Mouse (Mus musculus) limb, embryonic 14.5 days (tissue): ENCODE results near the gene Dhrs3. TPM values are rescaled to one million over a fixed set of nuclear protein-coding genes. Genes with fewer than 3 reads are reported as not detected.

Experiments used
- ATAC-seq: fragments of 200-750 bp; cut with Nextera tagmentation; 2 replicates; pipeline ENCODE4 v1.8.0; 2017; ENCODE audit warnings: low read depth, moderate number of reproducible peaks, moderate TSS enrichment; ENCODE audit not compliant: low FRiP score
- DNase-seq: peaks from one replicate; pipeline ENCODE4 v3.0.0-alpha.2; 2015; ENCODE audit warnings: low spot score
- H3K27ac ChIP-seq: fragments of 300-500 bp; sonication (generic); replicated peaks from 2 replicates; pipeline ENCODE4 v1.5.1; 2014; ENCODE audit warnings: low read depth, mild to moderate bottlenecking, low read length, moderate library complexity, mixed read lengths
- H3K27me3 ChIP-seq: fragments of 300-500 bp; sonication (generic); 2 replicates; pipeline ENCODE4 v1.6.1; 2014; ENCODE audit warnings: low read length, mixed read lengths; ENCODE audit not compliant: control insufficient read depth, insufficient read depth
- H3K36me3 ChIP-seq: fragments of 300-500 bp; sonication (generic); 2 replicates; pipeline ENCODE4 v1.6.1; 2014; ENCODE audit warnings: mild to moderate bottlenecking, low read length, moderate library complexity, mixed read lengths; ENCODE audit not compliant: control insufficient read depth, insufficient read depth
- H3K4me1 ChIP-seq: fragments of 300-500 bp; sonication (generic); 2 replicates; pipeline ENCODE4 v1.6.1; 2014; ENCODE audit warnings: antibody characterized with exemption, low read length, mixed read lengths; ENCODE audit not compliant: control insufficient read depth, insufficient read depth
- H3K4me2 ChIP-seq: fragments of 300-500 bp; sonication (generic); replicated peaks from 2 replicates; pipeline ENCODE4 v1.6.1; 2014; ENCODE audit warnings: low read depth, mild to moderate bottlenecking, low read length, moderate library complexity; ENCODE audit not compliant: severe bottlenecking
- H3K4me3 ChIP-seq: fragments of 300-500 bp; sonication (generic); replicated peaks from 2 replicates; pipeline ENCODE4 v1.5.1; 2014; ENCODE audit warnings: low read length
- H3K9ac ChIP-seq: fragments of 300-500 bp; sonication (generic); 2 replicates; pipeline ENCODE4 v1.6.1; 2014; ENCODE audit warnings: mild to moderate bottlenecking, low read depth, low read length, moderate library complexity; ENCODE audit not compliant: severe bottlenecking
- H3K9me3 ChIP-seq: fragments of 300-500 bp; sonication (generic); 2 replicates; pipeline ENCODE4 v1.6.1; 2016; ENCODE audit warnings: low read length; ENCODE audit not compliant: control insufficient read depth
- POLR2A ChIP-seq: fragments of 200-500 bp; IDR thresholded peaks from 2 replicates; pipeline ENCODE4 v1.8.0; 2012; ENCODE audit warnings: inconsistent platforms, mild to moderate bottlenecking, moderate library complexity, borderline replicate concordance; ENCODE audit not compliant: insufficient read depth, insufficient read length; ENCODE audit errors: extremely low read depth
- whole genome bisulfite sequencing: fragments of 180-500 bp; shearing (Covaris S2); extraction: QIAGEN DNeasy Blood & Tissue Kit; methylation state at CpG from one replicate; pipeline ENCODE4 v1.1.7; 2014; 5-methylcytosine and 5-hydroxymethylcytosine counted together
- polyA plus RNA-seq, 2 experiments: library from polyadenylated mRNA; depleted of rRNA in 1 of 2; stranded (reverse) in 1 of 2; unstranded in 1 of 2; fragments of >200 nt; fragmentation: Nextera tagmentation in 1 of 2; extraction: Ambion mirVana in 1 of 2; gene quantifications; 2 replicates each; pipeline versions ENCODE4 v1.2.1 to v1.2.3; 2012 to 2014

Dhrs3 gene
- polyA plus RNA-seq, 2 experiments: 69.7 to 121 TPM

GRCm38 (mm10) chr4:144875576-144876093 lies 17.0 kb upstream of the Dhrs3 start:
- Histone ChIP-seq H3K4me2 (no peak overlapping the region), H3K27me3 (no peaks in the 10 kb centered on the region), H3K36me3 (no peaks in the 10 kb centered on the region), H3K4me1 (peaks cover 3% of the 10 kb centered on the region; the same call in 1 of the 2 replicates), H3K9ac (no peak overlapping the region), H3K27ac (no peak overlapping the region), H3K4me3 (no peak overlapping the region), H3K9me3 (no peaks in the 10 kb centered on the region)
- no peak for TF ChIP-seq POLR2A
- ATAC-seq: no peak
- 72% methylated on average over 2 of the region's 2 CpGs for WGBS
- DNase-seq: no peak

- Histone ChIP-seq H3K4me3 (no peak overlapping the region), H3K4me1 (peaks cover 18% of the 10 kb centered on the region), H3K27me3 (no peaks in the 10 kb centered on the region), H3K9me3 (no peaks in the 10 kb centered on the region), H3K4me2 (no peak overlapping the region), H3K27ac (no peak overlapping the region), H3K9ac (no peak overlapping the region), H3K36me3 (no peaks in the 10 kb centered on the region)
- no peak for DNase-seq
- WGBS: 29% methylated on average over 1 of the region's 1 CpGs
- no peak for ATAC-seq
- TF ChIP-seq POLR2A: no peak
These were observed 13.1 kb upstream of the Dhrs3 start for GRCm38 (mm10) chr4:144879549-144879948.

GRCm38 (mm10) chr4:144881376-144881775 lies 11.3 kb upstream of the Dhrs3 start:
- H3K9ac ChIP-seq: no peak overlapping the region
- no peaks in the 10 kb centered on the region for H3K27me3 ChIP-seq
- H3K4me2 ChIP-seq: no peak overlapping the region
- ATAC-seq (no peak), DNase-seq (no peak)
- H3K27ac ChIP-seq: no peak overlapping the region; the same call in 1 of the 2 replicates
- no peaks in the 10 kb centered on the region for H3K36me3 ChIP-seq
- WGBS: 64% methylated on average over 2 of the region's 2 CpGs
- peaks cover 27% of the 10 kb centered on the region for H3K4me1 ChIP-seq
- no peak overlapping the region for H3K4me3 ChIP-seq
- no peaks in the 10 kb centered on the region for H3K9me3 ChIP-seq
- TF ChIP-seq POLR2A: no peak

DNA sequence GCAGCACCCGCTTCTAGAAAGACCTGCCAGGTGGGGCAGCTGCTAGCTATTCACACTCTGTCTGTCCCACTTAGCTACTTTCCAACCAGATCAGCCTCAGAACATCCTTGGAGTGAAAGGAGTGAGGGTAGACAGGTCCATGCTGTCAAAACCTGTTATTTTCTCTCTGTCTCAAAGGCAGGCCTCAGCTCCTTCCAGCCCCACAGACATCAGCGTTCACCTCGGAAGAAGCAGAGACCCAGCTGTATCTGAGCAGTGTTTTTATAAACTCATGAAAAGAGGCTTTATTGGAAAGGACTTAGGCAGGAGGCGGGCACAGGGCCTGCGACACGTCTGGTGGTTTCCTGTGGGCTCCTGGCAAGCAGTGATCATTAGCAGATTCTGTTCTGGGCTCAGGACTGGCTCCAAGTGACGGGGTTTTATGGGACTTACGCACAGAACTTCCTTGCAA lies 9.7 kb upstream of the Dhrs3 start:
- ATAC-seq (peak; percentile 87), DNase-seq (peak; percentile 82)

GRCm38 (mm10) chr4:144886460-144886859 lies 6.2 kb upstream of the Dhrs3 start:
- peaks cover 57% of the 10 kb centered on the region for H3K4me1 ChIP-seq
- 61% methylated on average over 6 of the region's 6 CpGs for WGBS
- no peak overlapping the region for H3K9ac ChIP-seq
- TF ChIP-seq POLR2A: no peak
- H3K4me2 ChIP-seq: no peak overlapping the region
- DNase-seq: no peak
- H3K36me3 ChIP-seq: no peaks in the 10 kb centered on the region
- no peak for ATAC-seq
- H3K27me3 ChIP-seq: no peaks in the 10 kb centered on the region
- no peaks in the 10 kb centered on the region for H3K9me3 ChIP-seq
- no peak overlapping the region for H3K4me3 ChIP-seq
- no peak overlapping the region; the same call in 1 of the 2 replicates for H3K27ac ChIP-seq

More for the DNA sequence above, 9.7 kb upstream of the Dhrs3 start:
- H3K4me3 ChIP-seq: no peak overlapping the region
- no peaks in the 10 kb centered on the region for H3K36me3 ChIP-seq
- no peak for TF ChIP-seq POLR2A
- no peak overlapping the region for H3K9ac ChIP-seq
- H3K27ac ChIP-seq: peak overlapping the region; percentile 77
- no peaks in the 10 kb centered on the region for H3K9me3 ChIP-seq
- 7% methylated on average over 8 of the region's 8 CpGs for WGBS
- H3K27me3 ChIP-seq: no peaks in the 10 kb centered on the region
- H3K4me1 ChIP-seq: peaks cover 38% of the 10 kb centered on the region
- H3K4me2 ChIP-seq: no peak overlapping the region
